Mouse (Mus musculus) heart, adult 2 months (tissue): ENCODE results near the gene Nfkbib. TPM values are rescaled to one million over a fixed set of nuclear protein-coding genes. Genes with fewer than 3 reads are reported as not detected.

Experiments
- DNase-seq, 2 experiments: peaks; one replicate each; pipeline ENCODE4 v3.0.0; 2021
- H3K27ac ChIP-seq: fragments of 200-600 bp; 2 replicates; pipeline ENCODE4 v1.8.1; 2022
- H3K27me3 ChIP-seq: fragments of 200-500 bp; 2 replicates; pipeline ENCODE4 v1.6.1; 2012; ENCODE audit warnings: mild to moderate bottlenecking, low read length, inconsistent platforms, mixed read lengths; ENCODE audit not compliant: control insufficient read depth, insufficient read depth
- H3K36me3 ChIP-seq: fragments of 200-500 bp; 2 replicates; pipeline ENCODE4 v1.6.1; 2012; ENCODE audit warnings: low read length, inconsistent platforms; ENCODE audit not compliant: control insufficient read depth, insufficient read depth
- H3K4me1 ChIP-seq: fragments of 200-500 bp; 2 replicates; pipeline ENCODE4 v1.6.1; 2011; ENCODE audit warnings: low read length; ENCODE audit not compliant: control insufficient read depth, insufficient read depth
- H3K4me3 ChIP-seq: fragments of 200-600 bp; 2 replicates; pipeline ENCODE4 v1.8.1; 2022
- H3K79me2 ChIP-seq: fragments of 200-500 bp; replicated peaks from 2 replicates; pipeline ENCODE4 v1.6.1; 2012; ENCODE audit warnings: mild to moderate bottlenecking, inconsistent platforms, low read length, moderate library complexity, mixed read lengths; ENCODE audit not compliant: control insufficient read depth, insufficient read depth
- H3K9ac ChIP-seq: fragments of 200-500 bp; 2 replicates; pipeline ENCODE4 v1.6.1; 2012; ENCODE audit warnings: low read depth, mild to moderate bottlenecking, control low read depth, inconsistent platforms, low read length, mixed read lengths
- CTCF ChIP-seq: fragments of 200-600 bp; IDR thresholded peaks from 2 replicates; pipeline ENCODE4 v1.8.1; 2022; ENCODE audit warnings: antibody characterized with exemption, mild to moderate bottlenecking, moderate library complexity
- EP300 ChIP-seq: fragments of 200-500 bp; IDR thresholded peaks from 2 replicates; pipeline ENCODE4 v1.6.1; 2011; ENCODE audit warnings: low read depth, low read length, control low read depth; ENCODE audit not compliant: insufficient read depth
- POLR2A ChIP-seq: fragments of 200-500 bp; IDR thresholded peaks from 2 replicates; pipeline ENCODE4 v1.6.1; 2011; ENCODE audit warnings: mild to moderate bottlenecking, low read depth, low read length, control low read depth; ENCODE audit not compliant: insufficient read depth
- WGBS: fragments of 180-500 bp; shearing (Covaris S2); methylation state at CpG from one replicate; pipeline ENCODE4 v1.1.7; 2018; 5-methylcytosine and 5-hydroxymethylcytosine counted together
- intact Hi-C: fragments of 180-260 bp; cut with DNase I; formaldehyde crosslinking; loops from one replicate; pipeline ENCODE4 v1.15.1; 2025
- polyA plus RNA-seq: library from polyadenylated mRNA; depleted of rRNA; stranded (reverse); fragments of >200 nt; gene quantifications from 2 replicates; pipeline ENCODE4 v1.2.3, GENCODE M21; 2012
- total RNA-seq, 2 experiments: library from RNA; stranded (reverse); gene quantifications; 2 replicates each; pipeline ENCODE4 v1.2.3; 2021

Gene Nfkbib
- total and polyA plus RNA-seq, 3 experiments, result 25.1 to 31.6 (median 27.8) TPM

- DNase-seq, result peak; percentile 90
- intact Hi-C loops, result loop anchor here (1.0 to 2.0 kb wide), 3 partner anchors 16 to 71 kb away; no protein-coding TSS in a partner anchor
- H3K4me1 ChIP-seq, result peaks cover 2% of the 10 kb centered on the region
- peak overlapping the region; percentile 80 for H3K27ac ChIP-seq
- no peaks in the 10 kb centered on the region for H3K79me2 ChIP-seq
- 13% methylated on average over 32 of the region's 32 CpGs for WGBS
- H3K27me3 ChIP-seq, result no peaks in the 10 kb centered on the region
- peak overlapping the region; percentile 50 for H3K9ac ChIP-seq
- no peaks in the 10 kb centered on the region for H3K36me3 ChIP-seq
- peak overlapping the region; percentile 45 for H3K4me3 ChIP-seq
- TF ChIP-seq EP300, result peak; percentile 92; the same call in 1 of the 2 replicates
- TF ChIP-seq CTCF, result no peak
- TF ChIP-seq POLR2A, result peak; percentile 55
Measured at GRCm38 (mm10) chr7:28796562-28796975, 29.3 kb upstream of the Nfkbib start.

- 35% methylated on average over 15 of the region's 15 CpGs for WGBS
- Histone ChIP-seq H3K27me3 (no peaks in the 10 kb centered on the region), H3K36me3 (no peaks in the 10 kb centered on the region), H3K4me3 (peak overlapping the region; percentile 45), H3K79me2 (no peaks in the 10 kb centered on the region), H3K4me1 (peaks cover 2% of the 10 kb centered on the region), H3K9ac (peak overlapping the region; percentile 50), H3K27ac (peak overlapping the region; percentile 80)
- intact Hi-C loops, result loop anchor here (1.0 to 2.0 kb wide), 3 partner anchors 15 to 71 kb away; no protein-coding TSS in a partner anchor
- TF ChIP-seq POLR2A (peak; percentile 63), CTCF (no peak), EP300 (0 out of 2 replicates have a peak, but pooled peaks have one; percentile 47)
- peak in 1 of 2 experiments; percentile 48 for DNase-seq
Measured at GRCm38 (mm10) chr7:28795832-28796231, 28.5 kb upstream of the Nfkbib start.

- H3K27ac ChIP-seq, result no peak overlapping the region
- intact Hi-C loops, result no loop called here
Measured at GRCm38 (mm10) chr7:28794496-28794895, 27.2 kb upstream of the Nfkbib start.

GRCm38 (mm10) chr7:28793834-28794233 lies 26.5 kb upstream of the Nfkbib start:
- no peaks in the 10 kb centered on the region for H3K27me3 ChIP-seq
- 39% methylated on average over 2 of the region's 2 CpGs for WGBS
- H3K36me3 ChIP-seq, result no peaks in the 10 kb centered on the region
- H3K4me1 ChIP-seq, result peaks cover 5% of the 10 kb centered on the region
- no peak overlapping the region for H3K4me3 ChIP-seq
- DNase-seq, result no peak
- no peak overlapping the region for H3K9ac ChIP-seq
- H3K79me2 ChIP-seq, result no peaks in the 10 kb centered on the region
- TF ChIP-seq POLR2A, result no peak
- TF ChIP-seq EP300, result no peak
- TF ChIP-seq CTCF, result peak; percentile 73
- H3K27ac ChIP-seq, result no peak overlapping the region
- intact Hi-C loops, result no loop called here

More at GRCm38 (mm10) chr7:28794496-28794895, 27.2 kb upstream of the Nfkbib start:
- H3K9ac ChIP-seq, result no peak overlapping the region
- H3K79me2 ChIP-seq, result no peaks in the 10 kb centered on the region
- no peaks in the 10 kb centered on the region for H3K36me3 ChIP-seq
- H3K4me3 ChIP-seq, result no peak overlapping the region
- 67% methylated on average over 3 of the region's 3 CpGs for WGBS
- H3K27me3 ChIP-seq, result no peaks in the 10 kb centered on the region
- no peak for DNase-seq
- peaks cover 2% of the 10 kb centered on the region for H3K4me1 ChIP-seq
- no peak for TF ChIP-seq CTCF
- TF ChIP-seq EP300, result no peak

- no peak overlapping the region for H3K27ac ChIP-seq
- no peaks in the 10 kb centered on the region for H3K36me3 ChIP-seq
- no peak overlapping the region for H3K9ac ChIP-seq
- no peak for TF ChIP-seq CTCF
- no peak for TF ChIP-seq POLR2A
- no peak for TF ChIP-seq EP300
- intact Hi-C loops, result no loop called here
- no peaks in the 10 kb centered on the region for H3K27me3 ChIP-seq
- no peak overlapping the region for H3K4me3 ChIP-seq
- H3K4me1 ChIP-seq, result peaks cover 5% of the 10 kb centered on the region
- no peak for DNase-seq
- H3K79me2 ChIP-seq, result no peaks in the 10 kb centered on the region
- WGBS, result 74% methylated on average over 14 of the region's 14 CpGs
Measured at GRCm38 (mm10) chr7:28792391-28793185, 25.3 kb upstream of the Nfkbib start.

- no peak overlapping the region for H3K9ac ChIP-seq
- no peak for TF ChIP-seq CTCF
- no peak for TF ChIP-seq POLR2A
- TF ChIP-seq EP300, result no peak
- intact Hi-C loops, result no loop called here
- no peak overlapping the region for H3K4me3 ChIP-seq
- H3K27ac ChIP-seq, result no peak overlapping the region
- peaks cover 5% of the 10 kb centered on the region for H3K4me1 ChIP-seq
- DNase-seq, result no peak
- H3K36me3 ChIP-seq, result no peaks in the 10 kb centered on the region
- H3K27me3 ChIP-seq, result no peaks in the 10 kb centered on the region
- no peaks in the 10 kb centered on the region for H3K79me2 ChIP-seq
Measured at GRCm38 (mm10) chr7:28791706-28792105, 24.4 kb upstream of the Nfkbib start.
